Mouse (Mus musculus) urinary bladder, adult 18-20 months (tissue): Measurements from ENCODE around the gene Gtf2h4.

Experiments
- DNase-seq, 2 experiments: peaks; one replicate each; pipeline ENCODE4 v3.0.0; 2022; ENCODE audit warnings: low spot score in 2 of 2, mixed read lengths in 2 of 2

Gtf2h4 gene

DNA sequence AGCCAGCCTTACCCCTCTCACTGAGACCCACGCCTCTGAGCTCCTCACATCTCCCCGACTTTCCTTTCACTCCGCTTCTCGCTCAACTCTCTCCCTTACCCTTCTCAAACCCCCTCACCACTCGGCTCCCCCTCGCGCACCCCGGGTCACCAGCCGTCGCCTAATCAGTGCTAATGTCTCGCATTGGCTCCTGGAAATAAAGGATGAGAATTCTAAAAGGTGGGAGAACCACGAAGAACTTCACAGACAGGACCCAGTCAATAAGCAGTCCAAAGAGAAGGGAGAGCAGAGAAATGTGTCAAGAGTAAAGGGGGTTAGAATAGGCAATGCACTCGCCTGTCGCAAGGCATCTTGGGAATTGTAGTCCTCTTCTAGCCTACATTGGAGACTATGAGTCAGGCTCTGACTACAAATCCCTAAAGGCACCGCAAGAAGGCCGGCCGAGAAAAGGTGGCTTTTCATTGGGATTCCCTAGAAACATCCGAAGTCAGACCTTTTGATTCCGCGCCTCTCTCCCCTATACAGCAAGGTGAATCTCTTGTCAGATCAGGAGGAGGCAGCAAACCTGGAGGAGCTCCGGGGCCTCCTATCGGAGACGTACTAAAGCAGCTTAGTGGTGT is at the start of gene Gtf2h4:
Gene Gtf2h4 (minus strand): TSS at position 324 of the 620 bp plus-strand sequence.
- peak; percentile 64 to 86 for DNase-seq

- DNase-seq: no peak
These were observed 48.1 kb upstream of the Gtf2h4 start for GRCm38 (mm10) chr17:35721676-35722075.

GRCm38 (mm10) chr17:35720340-35720727 is 46.8 kb upstream of the Gtf2h4 start:
- no peak for DNase-seq

DNA sequence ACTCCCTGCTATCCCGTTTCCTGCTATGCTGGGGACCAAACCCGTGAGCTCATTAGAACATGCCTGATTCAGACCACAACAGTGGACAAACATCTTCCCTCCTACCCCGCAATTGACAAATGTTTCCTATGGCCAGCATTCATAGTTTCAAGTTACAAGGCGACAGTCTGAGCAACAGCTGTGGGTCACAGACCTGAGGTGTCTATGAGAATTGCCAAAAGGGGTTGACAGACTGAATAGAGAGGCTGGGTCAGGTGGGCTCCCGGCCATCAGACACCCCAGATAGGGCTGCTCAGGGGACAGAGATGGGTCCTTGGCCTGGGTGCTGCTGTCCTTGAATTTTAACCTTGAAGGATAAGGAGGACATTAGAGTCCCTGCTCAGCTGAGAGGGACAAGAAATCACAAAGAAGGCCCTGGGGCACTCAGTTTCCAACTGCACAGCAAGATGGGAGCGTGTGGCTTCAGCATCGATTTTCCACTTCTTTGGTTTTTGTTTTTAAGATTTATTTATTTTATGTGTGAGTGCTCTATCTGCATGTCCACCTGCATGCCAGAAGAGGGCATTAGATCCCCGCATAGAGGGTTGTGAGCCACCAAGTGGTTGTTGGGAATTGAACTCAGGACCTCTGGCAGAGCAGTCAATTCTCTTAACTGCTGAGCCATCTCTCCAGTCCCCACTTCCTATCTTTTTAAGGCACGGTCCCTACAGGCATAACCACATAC is 46.2 kb upstream of the Gtf2h4 start:
- DNase-seq: no peak

DNA sequence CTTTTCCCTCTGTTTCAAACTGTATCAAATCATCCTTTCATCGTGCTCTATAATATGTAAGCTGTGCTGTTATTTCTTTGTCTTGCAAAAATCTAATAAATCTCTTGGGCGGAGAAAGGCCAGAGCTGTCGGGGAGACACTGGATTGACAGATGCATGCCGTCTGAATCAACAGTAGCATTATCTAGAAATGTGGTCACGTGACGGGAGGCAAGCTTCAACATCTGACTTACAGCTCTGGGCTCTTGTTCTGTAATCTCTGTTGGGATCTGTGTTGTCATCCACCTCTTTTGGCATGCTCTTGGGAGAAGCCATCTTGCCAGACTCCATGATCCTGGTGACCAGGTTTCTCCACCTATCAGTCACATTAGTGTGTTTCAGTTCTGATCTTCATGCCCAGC is 43.5 kb upstream of the Gtf2h4 start:
- no peak for DNase-seq

DNA sequence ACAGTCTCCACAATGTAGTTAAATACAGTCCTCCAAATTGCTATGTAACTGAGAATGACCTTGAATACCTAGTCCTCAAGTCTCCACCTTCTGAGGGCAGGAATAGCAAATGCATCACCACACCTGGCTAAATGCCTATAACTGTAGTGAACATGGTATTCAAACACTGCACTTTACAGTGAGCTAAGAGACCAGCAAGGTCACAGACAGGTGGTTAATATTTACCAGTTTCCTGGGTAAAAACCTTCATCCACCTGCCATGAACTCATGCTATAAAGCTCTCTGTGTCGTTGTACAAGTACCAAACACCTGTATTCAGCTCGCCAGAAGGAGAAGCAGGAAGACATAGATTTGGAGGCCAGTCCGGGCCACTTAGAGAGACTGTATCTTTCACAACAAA is 42.6 kb upstream of the Gtf2h4 start:
- no peak for DNase-seq

- DNase-seq: no peak
These were observed 37.3 kb upstream of the Gtf2h4 start for GRCm38 (mm10) chr17:35710705-35711347.

DNA sequence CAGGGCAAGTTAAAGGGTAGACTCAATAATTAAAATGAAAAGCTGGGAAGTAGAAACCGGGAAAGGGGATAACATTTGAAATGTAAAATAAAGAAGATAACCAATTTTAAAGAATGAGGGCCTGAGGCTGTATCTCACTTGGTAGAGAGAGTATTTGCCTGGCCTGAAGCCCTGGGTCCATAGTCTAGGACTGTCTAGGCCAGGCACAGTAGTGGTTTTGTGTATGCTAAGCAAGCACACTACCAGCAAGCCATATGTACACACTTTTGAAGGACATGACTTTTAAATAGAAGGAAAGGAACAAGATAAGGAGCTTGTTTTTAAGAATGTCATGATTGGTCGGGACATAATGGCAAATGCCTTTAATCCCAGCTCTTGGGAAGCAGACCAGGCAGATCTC is 35.1 kb upstream of the Gtf2h4 start:
- no peak for DNase-seq

- DNase-seq: no peak
These were observed 34.4 kb upstream of the Gtf2h4 start for GRCm38 (mm10) chr17:35707929-35708328.

DNA sequence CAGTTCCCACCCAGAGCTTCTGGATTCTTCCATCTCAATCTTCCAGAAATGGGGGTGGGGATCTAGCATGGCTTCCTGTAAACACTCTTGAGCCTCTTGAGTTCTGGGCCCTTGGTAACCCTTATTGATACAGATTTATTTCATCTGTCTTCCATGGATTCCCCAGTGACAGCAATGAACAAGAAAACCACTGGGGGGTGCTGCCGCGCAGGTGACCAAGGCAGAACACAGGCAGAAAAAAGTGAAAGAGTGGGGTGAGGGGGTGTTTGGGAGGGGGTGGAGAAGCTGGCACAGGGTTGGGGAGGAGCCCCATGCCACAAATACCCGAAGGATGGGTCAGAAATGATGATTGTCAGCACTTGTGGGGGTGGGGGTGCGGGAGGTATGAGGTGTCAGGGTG is 32.3 kb upstream of the Gtf2h4 start:
- no peak for DNase-seq

DNA sequence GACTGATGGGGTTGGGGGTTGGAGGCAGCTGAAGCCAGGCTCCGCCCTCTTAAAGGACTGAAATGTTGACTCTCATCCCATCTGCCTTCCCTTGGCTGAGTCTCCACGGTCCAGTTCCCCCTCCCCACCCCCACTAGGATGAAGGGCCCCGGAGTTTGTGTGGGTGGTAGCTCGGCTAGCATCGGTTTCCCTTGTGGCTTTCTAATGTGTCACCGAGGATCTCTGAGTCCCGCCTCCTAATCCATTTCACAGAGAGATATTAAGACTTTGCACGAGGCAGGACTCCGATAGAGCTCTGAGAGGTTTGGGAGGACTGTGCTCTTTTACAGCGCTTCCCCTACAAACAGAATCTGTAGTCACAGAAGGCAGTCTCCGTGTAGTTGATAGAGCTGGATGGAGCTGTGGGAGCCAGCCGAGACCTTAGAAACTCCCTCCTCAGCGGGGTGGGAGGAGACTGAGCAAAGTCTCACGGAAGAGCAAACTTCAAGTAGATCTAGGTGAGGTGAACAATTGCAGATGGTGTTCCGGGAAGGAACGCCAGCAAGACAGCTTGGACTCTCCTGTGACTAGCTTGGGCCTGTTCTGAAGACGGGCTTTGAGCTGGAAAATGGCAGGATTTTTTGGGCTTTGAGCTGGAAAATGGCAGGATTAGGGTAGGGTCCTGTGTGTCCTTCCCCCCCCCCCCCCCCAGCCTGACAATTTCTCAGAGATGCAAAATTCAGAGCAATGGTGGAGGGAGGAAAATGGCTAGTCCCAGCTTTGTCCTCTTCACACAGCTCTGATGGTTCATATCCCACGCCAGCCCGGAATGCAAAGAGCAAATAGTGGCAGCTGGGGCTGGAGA is 31.3 kb upstream of the Gtf2h4 start, which contains the start of gene Ddr1:
Gene Ddr1 (minus strand): TSS at position 1 of the 844 bp plus-strand sequence.
- no peak for DNase-seq

GRCm38 (mm10) chr17:35703751-35704271 is 30.3 kb upstream of the Gtf2h4 start:
- DNase-seq: no peak

- no peak for DNase-seq
These were observed 29.5 kb upstream of the Gtf2h4 start for GRCm38 (mm10) chr17:35703065-35703464.

DNA sequence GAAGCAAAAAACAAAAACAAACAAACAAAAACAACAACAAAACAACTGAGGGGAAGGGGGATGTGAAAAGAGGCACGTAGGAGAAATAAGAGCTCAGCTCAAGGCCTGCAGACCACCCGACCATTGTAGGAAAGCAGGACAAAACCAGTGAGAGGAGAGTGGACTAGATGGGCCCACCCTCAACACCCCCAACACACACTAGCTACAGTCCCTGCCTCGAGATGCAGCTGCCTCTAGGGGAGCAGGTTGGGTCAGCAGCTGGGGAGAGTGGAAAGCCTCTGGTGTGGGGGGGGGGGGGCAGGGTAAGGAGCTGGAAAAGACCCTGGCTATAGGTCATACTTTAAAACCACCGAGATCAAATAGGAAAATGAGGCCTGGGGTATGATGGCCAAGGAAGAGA is 29.1 kb upstream of the Gtf2h4 start:
- no peak for DNase-seq

DNA sequence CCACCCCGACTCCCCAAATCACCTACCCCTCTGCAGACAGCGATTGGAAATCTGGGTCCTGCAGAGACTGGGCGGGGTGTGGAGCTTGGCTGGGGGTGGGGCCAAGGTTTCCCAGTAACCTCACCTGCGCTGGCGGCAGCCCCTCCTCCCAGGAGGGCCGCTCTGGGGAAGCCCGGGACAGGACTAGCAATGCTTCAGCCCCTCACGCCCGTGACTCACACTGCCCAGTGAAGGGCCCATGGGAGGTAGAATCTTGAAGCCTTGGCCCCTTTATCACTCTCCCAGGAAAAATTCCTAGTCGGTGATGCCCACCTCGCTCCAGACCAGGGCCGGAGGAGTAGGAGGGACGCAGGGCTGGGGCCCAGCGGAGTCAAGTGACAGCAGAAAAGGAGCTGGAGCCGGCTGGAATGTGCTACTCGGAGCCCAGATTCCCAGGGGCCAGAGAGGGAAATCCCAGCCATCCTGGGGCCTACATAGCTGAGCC is 28.5 kb upstream of the Gtf2h4 start:
- DNase-seq: peak; percentile 49 to 60

GRCm38 (mm10) chr17:35701203-35701977 is 27.9 kb upstream of the Gtf2h4 start:
- DNase-seq: no peak

- peak; percentile 85 to 86 for DNase-seq
These were observed 26.9 kb upstream of the Gtf2h4 start for GRCm38 (mm10) chr17:35700371-35700961.

- peak; percentile 69 to 90 for DNase-seq
These were observed 26.4 kb upstream of the Gtf2h4 start for GRCm38 (mm10) chr17:35699919-35700318.

DNA sequence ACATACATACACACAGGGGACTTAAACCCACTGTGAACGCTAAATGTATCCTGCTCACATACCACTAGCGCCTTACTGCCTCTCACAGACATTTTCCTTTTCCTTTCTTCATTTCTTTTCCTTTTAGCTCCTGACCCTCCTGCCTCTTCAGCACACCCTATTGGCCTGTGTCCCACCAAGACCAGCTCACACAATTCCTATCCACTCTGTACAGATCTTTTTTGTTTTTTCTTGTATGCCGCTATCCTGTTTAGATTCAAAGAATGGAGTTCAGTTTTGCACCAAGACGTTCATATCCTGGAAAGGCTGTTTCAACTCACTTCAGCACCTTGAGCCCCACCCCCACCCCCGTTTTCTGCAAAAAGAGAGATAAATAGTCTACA is 25.0 kb upstream of the Gtf2h4 start:
- DNase-seq: no peak

GRCm38 (mm10) chr17:35697759-35698500 is 24.4 kb upstream of the Gtf2h4 start:
- peak in 1 of 2 experiments; percentile 28 for DNase-seq
